Mouse (Mus musculus) midbrain, postnatal 0 days (tissue): ENCODE data around the gene Pyroxd2. TPM values are rescaled to one million over a fixed set of nuclear protein-coding genes. Genes with fewer than 3 reads are reported as not detected.

Experiments
- ATAC-seq: fragments of 200-750 bp; cut with Nextera tagmentation; 2 replicates; pipeline ENCODE4 v1.8.0; 2017; ENCODE audit warnings: moderate number of reproducible peaks, mild to moderate bottlenecking, moderate TSS enrichment, moderate library complexity; ENCODE audit not compliant: low FRiP score
- DNase-seq: peaks from one replicate; pipeline ENCODE4 v3.0.0-alpha.2; 2015; ENCODE audit warnings: low spot score
- H3K27ac ChIP-seq: fragments of 300-500 bp; sonication (generic); 2 replicates; pipeline ENCODE4 v1.5.1; 2014; ENCODE audit warnings: low read depth, mild to moderate bottlenecking, low read length, mixed read lengths
- H3K27me3 ChIP-seq: fragments of 300-500 bp; sonication (generic); 2 replicates; pipeline ENCODE4 v1.6.1; 2014; ENCODE audit warnings: low read length, control low read depth, mixed read lengths; ENCODE audit not compliant: insufficient read depth
- H3K36me3 ChIP-seq: fragments of 300-500 bp; sonication (generic); 2 replicates; pipeline ENCODE4 v1.6.1; 2014; ENCODE audit warnings: low read length, control low read depth, mixed read lengths; ENCODE audit not compliant: insufficient read depth
- H3K4me1 ChIP-seq: fragments of 300-500 bp; sonication (generic); 2 replicates; pipeline ENCODE4 v1.6.1; 2014; ENCODE audit warnings: mild to moderate bottlenecking, control low read depth, antibody characterized with exemption, low read length, mixed read lengths; ENCODE audit not compliant: insufficient read depth
- H3K4me2 ChIP-seq: fragments of 300-500 bp; sonication (generic); 2 replicates; pipeline ENCODE4 v1.6.1; 2014; ENCODE audit warnings: low read depth, mild to moderate bottlenecking, low read length, mixed read lengths; ENCODE audit not compliant: poor library complexity, severe bottlenecking
- H3K4me3 ChIP-seq: fragments of 300-500 bp; sonication (generic); 2 replicates; pipeline ENCODE4 v1.5.1; 2014; ENCODE audit warnings: low read depth, mild to moderate bottlenecking, low read length, moderate library complexity
- H3K9ac ChIP-seq: fragments of 300-500 bp; sonication (generic); replicated peaks from 2 replicates; pipeline ENCODE4 v1.6.1; 2014; ENCODE audit warnings: mild to moderate bottlenecking, low read length, moderate library complexity, mixed read lengths; ENCODE audit not compliant: poor library complexity, severe bottlenecking
- H3K9me3 ChIP-seq: fragments of 300-500 bp; sonication (generic); 2 replicates; pipeline ENCODE4 v1.6.1; 2016; ENCODE audit warnings: low read length, control low read depth
- CTCF ChIP-seq: IDR thresholded peaks from 2 replicates; pipeline ENCODE4 v1.5.1; 2016; ENCODE audit warnings: antibody characterized with exemption, mild to moderate bottlenecking
- WGBS: fragments of 180-500 bp; shearing (Covaris S2); extraction: QIAGEN DNeasy Blood & Tissue Kit; methylation state at CpG from one replicate; pipeline ENCODE4 v1.1.7; 2014; 5-methylcytosine and 5-hydroxymethylcytosine counted together
- polyA plus RNA-seq: library from polyadenylated mRNA; unstranded; fragments of >200 nt; fragmentation: Nextera tagmentation; extraction: Ambion mirVana; gene quantifications from 2 replicates; pipeline ENCODE4 v1.2.1, GENCODE M21; 2015
- total RNA-seq: library from RNA; depleted of rRNA; stranded (reverse); fragments of >200 nt; gene quantifications from 2 replicates; pipeline ENCODE4 v1.2.3, GENCODE M21; 2014

The Pyroxd2 gene
- total and polyA plus RNA-seq, 2 experiments from 2014 or later: 2.5 to 3.0 TPM

- no peak overlapping the region for H3K4me2 ChIP-seq
- DNase-seq: no peak
- no peaks in the 10 kb centered on the region for H3K36me3 ChIP-seq
- no peaks in the 10 kb centered on the region for H3K27me3 ChIP-seq
- H3K27ac ChIP-seq: no peak overlapping the region
- no peak for TF ChIP-seq CTCF
- ATAC-seq: no peak
- no peaks in the 10 kb centered on the region for H3K9me3 ChIP-seq
- no peak overlapping the region for H3K4me3 ChIP-seq
- H3K9ac ChIP-seq: no peak overlapping the region
- WGBS: 45% methylated on average over 16 of the region's 16 CpGs
- H3K4me1 ChIP-seq: 0 out of 2 replicates have a peak, but pooled peaks cover 5% of the 10 kb centered on the region
Observed at GRCm38 (mm10) chr19:42743261-42743660, 9.3 kb downstream of the Pyroxd2 start.

GRCm38 (mm10) chr19:42741884-42742283 lies 10.7 kb downstream of the Pyroxd2 start:
- Histone ChIP-seq H3K4me1 (0 out of 2 replicates have a peak, but pooled peaks cover 5% of the 10 kb centered on the region), H3K9me3 (no peaks in the 10 kb centered on the region), H3K4me2 (no peak overlapping the region), H3K4me3 (no peak overlapping the region), H3K9ac (no peak overlapping the region), H3K36me3 (no peaks in the 10 kb centered on the region), H3K27me3 (no peaks in the 10 kb centered on the region), H3K27ac (no peak overlapping the region)
- TF ChIP-seq CTCF: no peak
- 84% methylated on average over 14 of the region's 14 CpGs for WGBS
- no peak for DNase-seq
- no peak for ATAC-seq

GRCm38 (mm10) chr19:42740163-42740899 lies 12.2 kb downstream of the Pyroxd2 start:
- ATAC-seq (no peak), DNase-seq (no peak)
- no peaks in the 10 kb centered on the region for H3K27me3 ChIP-seq
- WGBS: 81% methylated on average over 8 of the region's 8 CpGs
- no peaks in the 10 kb centered on the region for H3K36me3 ChIP-seq
- no peak overlapping the region for H3K27ac ChIP-seq
- H3K4me2 ChIP-seq: no peak overlapping the region
- no peak overlapping the region for H3K4me3 ChIP-seq
- 0 out of 2 replicates have a peak, but pooled peaks cover 5% of the 10 kb centered on the region for H3K4me1 ChIP-seq
- no peaks in the 10 kb centered on the region for H3K9me3 ChIP-seq
- no peak overlapping the region for H3K9ac ChIP-seq
- TF ChIP-seq CTCF: no peak

- TF ChIP-seq CTCF: no peak
- no peak overlapping the region for H3K27ac ChIP-seq
- no peak overlapping the region for H3K9ac ChIP-seq
- no peak for ATAC-seq
- H3K9me3 ChIP-seq: no peaks in the 10 kb centered on the region
- 0 out of 2 replicates have a peak, but pooled peaks cover 5% of the 10 kb centered on the region for H3K4me1 ChIP-seq
- no peaks in the 10 kb centered on the region for H3K36me3 ChIP-seq
- H3K4me2 ChIP-seq: no peak overlapping the region
- DNase-seq: no peak
- H3K4me3 ChIP-seq: no peak overlapping the region
- H3K27me3 ChIP-seq: no peaks in the 10 kb centered on the region
- 93% methylated on average over 6 of the region's 6 CpGs for WGBS
Observed at GRCm38 (mm10) chr19:42739734-42740133, 12.8 kb downstream of the Pyroxd2 start.

GRCm38 (mm10) chr19:42737753-42738152 lies 14.8 kb downstream of the Pyroxd2 start:
- WGBS: 54% methylated on average over 9 of the region's 9 CpGs
- no peak for DNase-seq
- no peak for TF ChIP-seq CTCF

GRCm38 (mm10) chr19:42734982-42735381 lies 17.6 kb downstream of the Pyroxd2 start:
- ATAC-seq (no peak), DNase-seq (no peak)
- H3K36me3 ChIP-seq: no peaks in the 10 kb centered on the region
- H3K4me3 ChIP-seq: no peak overlapping the region
- TF ChIP-seq CTCF: no peak
- H3K4me1 ChIP-seq: no peaks in the 10 kb centered on the region
- H3K4me2 ChIP-seq: no peak overlapping the region
- no peaks in the 10 kb centered on the region for H3K9me3 ChIP-seq
- 0 out of 2 replicates have a peak, but pooled peaks cover 2% of the 10 kb centered on the region for H3K27me3 ChIP-seq
- 88% methylated on average over 5 of the region's 5 CpGs for WGBS
- H3K9ac ChIP-seq: no peak overlapping the region
- no peak overlapping the region for H3K27ac ChIP-seq

More at GRCm38 (mm10) chr19:42737753-42738152, 14.8 kb downstream of the Pyroxd2 start:
- Histone ChIP-seq H3K27me3 (no peaks in the 10 kb centered on the region), H3K36me3 (no peaks in the 10 kb centered on the region), H3K4me2 (no peak overlapping the region), H3K27ac (no peak overlapping the region), H3K9me3 (no peaks in the 10 kb centered on the region), H3K4me1 (no peaks in the 10 kb centered on the region), H3K4me3 (no peak overlapping the region), H3K9ac (no peak overlapping the region)
- ATAC-seq: no peak
